Mouse (Mus musculus): ENCODE results near the gene Supt4a. TPM values are rescaled to one million over a fixed set of nuclear protein-coding genes. Genes with fewer than 3 reads are reported as not detected.

Supt4a gene
- polyA plus RNA-seq, 1 experiment from 2014 or later, result 141 TPM

GRCm38 (mm10) chr11:87762702-87763385, 25.5 kb downstream of the Supt4a start:
- no peak for ATAC-seq (ENCODE audit: low FRiP score)
- no peaks in the 10 kb centered on the region for H3K36me3 ChIP-seq
- 40% methylated on average over 12 of the region's 12 CpGs for WGBS
- peak overlapping the region; percentile 85 for H3K9ac ChIP-seq
- H3K4me3 ChIP-seq, result peak overlapping the region; percentile 71
- peak overlapping the region; percentile 83 for H3K27ac ChIP-seq
- H3K9me3 ChIP-seq (replicated peaks), result no peaks in the 10 kb centered on the region
- H3K4me1 ChIP-seq, result peaks cover 45% of the 10 kb centered on the region
- H3K4me2 ChIP-seq (replicated peaks), result peak overlapping the region; percentile 97
- peaks cover 70% of the 10 kb centered on the region for H3K27me3 ChIP-seq

- peaks cover 70% of the 10 kb centered on the region for H3K27me3 ChIP-seq
- H3K4me2 ChIP-seq (replicated peaks), result peak overlapping the region; percentile 97
- H3K36me3 ChIP-seq, result peaks cover 5% of the 10 kb centered on the region; the same call in 1 of the 2 replicates
- peaks cover 45% of the 10 kb centered on the region for H3K4me1 ChIP-seq
- H3K4me3 ChIP-seq, result peak overlapping the region; percentile 71
- peak overlapping the region; percentile 85 for H3K9ac ChIP-seq
- 1% methylated on average over 17 of the region's 17 CpGs for WGBS
- peak; percentile 71 for ATAC-seq (ENCODE audit: low FRiP score)
- peak overlapping the region; percentile 83 for H3K27ac ChIP-seq
- no peaks in the 10 kb centered on the region for H3K9me3 ChIP-seq (replicated peaks)
These were observed 26.2 kb downstream of the Supt4a start for GRCm38 (mm10) chr11:87763511-87763987.

GRCm38 (mm10) chr11:87763988-87764876, 26.9 kb downstream of the Supt4a start:
- ATAC-seq (ENCODE audit: low FRiP score), result peak; percentile 39
- under 1% methylated on average over 64 of the region's 65 CpGs for WGBS
- peak overlapping the region; percentile 85 for H3K9ac ChIP-seq
- H3K4me2 ChIP-seq (replicated peaks), result peak overlapping the region; percentile 97
- H3K36me3 ChIP-seq, result peaks cover 6% of the 10 kb centered on the region; the same call in 1 of the 2 replicates
- H3K4me1 ChIP-seq, result peaks cover 45% of the 10 kb centered on the region
- peak overlapping the region; percentile 83 for H3K27ac ChIP-seq
- no peaks in the 10 kb centered on the region for H3K9me3 ChIP-seq (replicated peaks)
- H3K4me3 ChIP-seq, result peak overlapping the region; percentile 71
- H3K27me3 ChIP-seq, result peaks cover 67% of the 10 kb centered on the region

- Histone ChIP-seq H3K27me3 (peaks cover 33% of the 10 kb centered on the region), H3K4me1 (peaks cover 16% of the 10 kb centered on the region), H3K9me3 (replicated peaks) (no peaks in the 10 kb centered on the region), H3K4me3 (no peak overlapping the region), H3K9ac (no peak overlapping the region), H3K36me3 (peaks cover 34% of the 10 kb centered on the region), H3K4me2 (replicated peaks) (no peak overlapping the region), H3K27ac (no peak overlapping the region)
- WGBS, result 88% methylated on average over 4 of the region's 4 CpGs
- ATAC-seq (ENCODE audit: low FRiP score), result no peak
These were observed 31.4 kb downstream of the Supt4a start for GRCm38 (mm10) chr11:87768745-87769144.

GRCm38 (mm10) chr11:87770989-87771388, 33.6 kb downstream of the Supt4a start:
- Histone ChIP-seq H3K4me3 (no peak overlapping the region), H3K27ac (no peak overlapping the region), H3K4me1 (no peaks in the 10 kb centered on the region), H3K9me3 (replicated peaks) (no peaks in the 10 kb centered on the region), H3K27me3 (peaks cover 12% of the 10 kb centered on the region), H3K36me3 (peaks cover 39% of the 10 kb centered on the region), H3K4me2 (replicated peaks) (no peak overlapping the region), H3K9ac (no peak overlapping the region)
- WGBS, result 58% methylated on average over 3 of the region's 3 CpGs
- no peak for ATAC-seq (ENCODE audit: low FRiP score)

GRCm38 (mm10) chr11:87772354-87772753, 35.0 kb downstream of the Supt4a start:
- no peak overlapping the region for H3K27ac ChIP-seq
- ATAC-seq (ENCODE audit: low FRiP score), result no peak
- H3K4me2 ChIP-seq (replicated peaks), result no peak overlapping the region
- no peaks in the 10 kb centered on the region for H3K4me1 ChIP-seq
- H3K27me3 ChIP-seq, result peaks cover 14% of the 10 kb centered on the region; the same call in 1 of the 2 replicates
- no peak overlapping the region for H3K4me3 ChIP-seq
- peaks cover 39% of the 10 kb centered on the region for H3K36me3 ChIP-seq
- H3K9me3 ChIP-seq (replicated peaks), result no peaks in the 10 kb centered on the region
- WGBS, result 91% methylated on average over 3 of the region's 3 CpGs
- H3K9ac ChIP-seq, result no peak overlapping the region

- H3K4me2 ChIP-seq (replicated peaks), result peak overlapping the region; percentile 62
- H3K9ac ChIP-seq, result peak overlapping the region; percentile 59
- H3K4me3 ChIP-seq, result peak overlapping the region; percentile 29
- peak; percentile 70 for ATAC-seq (ENCODE audit: low FRiP score)
- H3K27ac ChIP-seq, result no peak overlapping the region
- 0 out of 2 replicates have a peak, but pooled peaks cover 8% of the 10 kb centered on the region for H3K36me3 ChIP-seq
- H3K9me3 ChIP-seq (replicated peaks), result no peaks in the 10 kb centered on the region
- WGBS, result 5% methylated on average over 32 of the region's 32 CpGs
- H3K27me3 ChIP-seq, result peaks cover 27% of the 10 kb centered on the region; the same call in 1 of the 2 replicates
- peaks cover 15% of the 10 kb centered on the region for H3K4me1 ChIP-seq
These were observed 40.9 kb downstream of the Supt4a start for GRCm38 (mm10) chr11:87778100-87778765.

GRCm38 (mm10) chr11:87778915-87779314, 41.6 kb downstream of the Supt4a start:
- H3K4me1 ChIP-seq, result peaks cover 15% of the 10 kb centered on the region
- H3K36me3 ChIP-seq, result 0 out of 2 replicates have a peak, but pooled peaks cover 8% of the 10 kb centered on the region
- WGBS, result 46% methylated on average over 12 of the region's 12 CpGs
- H3K27me3 ChIP-seq, result peaks cover 27% of the 10 kb centered on the region; the same call in 1 of the 2 replicates
- peak overlapping the region; percentile 62 for H3K4me2 ChIP-seq (replicated peaks)
- H3K9ac ChIP-seq, result no peak overlapping the region
- ATAC-seq (ENCODE audit: low FRiP score), result 0 out of 2 replicates have a peak, but pooled peaks have one; percentile 11
- H3K9me3 ChIP-seq (replicated peaks), result no peaks in the 10 kb centered on the region
- H3K4me3 ChIP-seq, result peak overlapping the region; percentile 29; the same call in 1 of the 2 replicates
- no peak overlapping the region for H3K27ac ChIP-seq

- WGBS, result 85% methylated on average over 4 of the region's 4 CpGs
- H3K9ac ChIP-seq, result no peak overlapping the region
- peaks cover 27% of the 10 kb centered on the region; the same call in 1 of the 2 replicates for H3K27me3 ChIP-seq
- H3K4me1 ChIP-seq, result peaks cover 15% of the 10 kb centered on the region
- no peak overlapping the region for H3K4me3 ChIP-seq
- H3K36me3 ChIP-seq, result 0 out of 2 replicates have a peak, but pooled peaks cover 8% of the 10 kb centered on the region
- H3K9me3 ChIP-seq (replicated peaks), result no peaks in the 10 kb centered on the region
- H3K4me2 ChIP-seq (replicated peaks), result no peak overlapping the region
- no peak for ATAC-seq (ENCODE audit: low FRiP score)
- H3K27ac ChIP-seq, result no peak overlapping the region
These were observed 42.0 kb downstream of the Supt4a start for GRCm38 (mm10) chr11:87779392-87779791.

- no peaks in the 10 kb centered on the region for H3K9me3 ChIP-seq (replicated peaks)
- H3K9ac ChIP-seq, result no peak overlapping the region
- no peak overlapping the region for H3K4me2 ChIP-seq (replicated peaks)
- H3K27ac ChIP-seq, result no peak overlapping the region
- WGBS, result 85% methylated on average over 8 of the region's 8 CpGs
- no peak overlapping the region for H3K4me3 ChIP-seq
- H3K27me3 ChIP-seq, result peaks cover 27% of the 10 kb centered on the region; the same call in 1 of the 2 replicates
- peaks cover 15% of the 10 kb centered on the region for H3K4me1 ChIP-seq
- peaks cover 4% of the 10 kb centered on the region for H3K36me3 ChIP-seq
- ATAC-seq (ENCODE audit: low FRiP score), result no peak
These were observed 42.8 kb downstream of the Supt4a start for GRCm38 (mm10) chr11:87780130-87780529.

- Histone ChIP-seq H3K36me3 (peaks cover 3% of the 10 kb centered on the region; the same call in 1 of the 2 replicates), H3K27ac (no peak overlapping the region), H3K4me1 (no peaks in the 10 kb centered on the region), H3K9me3 (replicated peaks) (no peaks in the 10 kb centered on the region), H3K4me2 (replicated peaks) (no peak overlapping the region), H3K9ac (no peak overlapping the region), H3K4me3 (no peak overlapping the region), H3K27me3 (no peaks in the 10 kb centered on the region)
- no peak for ATAC-seq (ENCODE audit: low FRiP score)
- 86% methylated on average over 6 of the region's 6 CpGs for WGBS
These were observed 52.7 kb downstream of the Supt4a start for GRCm38 (mm10) chr11:87790088-87790487.
